Mouse (Mus musculus) neural tube, embryonic 12.5 days (tissue): ENCODE measurements around the gene Stpg3. TPM values are rescaled to one million over a fixed set of nuclear protein-coding genes. Genes with fewer than 3 reads are reported as not detected.

Experiments used
- polyA plus RNA-seq: library from polyadenylated mRNA; unstranded; fragments of >200 nt; fragmentation: Nextera tagmentation; extraction: Ambion mirVana; gene quantifications from 2 replicates; pipeline ENCODE4 v1.2.1, GENCODE M21; 2016

The Stpg3 gene
- polyA plus RNA-seq, 1 experiment from 2014 or later = not detected

Other genes starting within 250 kb of the Stpg3 start
- 150 and 168 TPM in 2 replicates for gene Mrpl41, start 239.5 kb downstream of the Stpg3 start, polyA plus RNA-seq
- 3.3 and 5.2 TPM in 2 replicates for gene Pnpla7, start 238.6 kb downstream of the Stpg3 start, polyA plus RNA-seq
- 114 and 120 TPM in 2 replicates for gene Nsmf, start 160.3 kb downstream of the Stpg3 start, polyA plus RNA-seq
- not detected in 2 replicates for gene Entpd8, start 134.3 kb downstream of the Stpg3 start, polyA plus RNA-seq
- gene Noxa1, start 119.5 kb downstream of the Stpg3 start, polyA plus RNA-seq = not detected in 2 replicates
- gene Nrarp, start 33.9 kb downstream of the Stpg3 start, polyA plus RNA-seq = 96.8 and 97.4 TPM in 2 replicates
- 1.5 and 1.8 TPM in 2 replicates for gene Tor4a, start 17.8 kb downstream of the Stpg3 start, polyA plus RNA-seq
- 104 and 106 TPM in 2 replicates for gene Nelfb, start 3.1 kb downstream of the Stpg3 start, polyA plus RNA-seq
- not detected in 2 replicates for gene Fam166a, start 4.1 kb upstream of the Stpg3 start, polyA plus RNA-seq
- gene Tubb4b, start 10.1 kb upstream of the Stpg3 start, polyA plus RNA-seq = 424 and 437 TPM in 2 replicates
- gene Slc34a3, start 19.7 kb upstream of the Stpg3 start, polyA plus RNA-seq = not detected in 2 replicates
- gene Rnf224, start 22.1 kb upstream of the Stpg3 start, polyA plus RNA-seq = not detected in 2 replicates
- gene Rnf208, start 27.6 kb upstream of the Stpg3 start, polyA plus RNA-seq = 46.1 and 47.5 TPM in 2 replicates
- gene Cysrt1, start 27.8 kb upstream of the Stpg3 start, polyA plus RNA-seq = 0.30 TPM in 1 of 2 replicates, not detected in the other
- 5.2 and 6.4 TPM in 2 replicates for gene AL732309.1, start 32.2 kb upstream of the Stpg3 start, polyA plus RNA-seq
- 20.3 and 22.4 TPM in 2 replicates for gene Tmem203, start 40.8 kb upstream of the Stpg3 start, polyA plus RNA-seq
- gene Tprn, start 48.0 kb upstream of the Stpg3 start, polyA plus RNA-seq = 14.4 and 15.2 TPM in 2 replicates
- 201 and 204 TPM in 2 replicates for gene Ssna1, start 57.8 kb upstream of the Stpg3 start, polyA plus RNA-seq
- gene Anapc2, start 57.8 kb upstream of the Stpg3 start, polyA plus RNA-seq = 142 and 144 TPM in 2 replicates
- not detected in 2 replicates for gene Tmem210, start 73.5 kb upstream of the Stpg3 start, polyA plus RNA-seq
- gene Lrrc26, start 75.3 kb upstream of the Stpg3 start, polyA plus RNA-seq = not detected in 2 replicates
- 8.1 and 11.3 TPM in 2 replicates for gene Grin1, start 104.5 kb upstream of the Stpg3 start, polyA plus RNA-seq
- gene Man1b1, start 117.7 kb upstream of the Stpg3 start, polyA plus RNA-seq = 70.3 and 71.7 TPM in 2 replicates
- gene Dpp7, start 141.7 kb upstream of the Stpg3 start, polyA plus RNA-seq = 21.2 and 24.5 TPM in 2 replicates
- 5.6 and 7.2 TPM in 2 replicates for gene Uap1l1, start 151.0 kb upstream of the Stpg3 start, polyA plus RNA-seq
- 38.1 and 39.5 TPM in 2 replicates for gene Sapcd2, start 157.7 kb upstream of the Stpg3 start, polyA plus RNA-seq
- 0.75 and 1.5 TPM in 2 replicates for gene Entpd2, start 181.2 kb upstream of the Stpg3 start, polyA plus RNA-seq
- gene Npdc1, start 184.7 kb upstream of the Stpg3 start, polyA plus RNA-seq = 241 and 266 TPM in 2 replicates
- 0.09 and 0.29 TPM in 2 replicates for gene Fut7, start 208.6 kb upstream of the Stpg3 start, polyA plus RNA-seq
- 10.0 and 10.2 TPM in 2 replicates for gene Abca2, start 214.1 kb upstream of the Stpg3 start, polyA plus RNA-seq
- gene Clic3, start 242.2 kb upstream of the Stpg3 start, polyA plus RNA-seq = 1.7 and 2.3 TPM in 2 replicates
- gene Paxx, start 246.5 kb upstream of the Stpg3 start, polyA plus RNA-seq = 49.5 and 52.5 TPM in 2 replicates